Mouse (Mus musculus): ENCODE measurements around the gene Slc6a19. TPM values are rescaled to one million over a fixed set of nuclear protein-coding genes. Genes with fewer than 3 reads are reported as not detected.
"Not testable (repeated sequence)": the region's sequence is repeated elsewhere in the genome, so short reads cannot be mapped to it uniquely, and the experiment has no call there.

The Slc6a19 gene
- polyA plus RNA-seq, 1 experiment from 2014 or later, result 0.08 TPM

DNA sequence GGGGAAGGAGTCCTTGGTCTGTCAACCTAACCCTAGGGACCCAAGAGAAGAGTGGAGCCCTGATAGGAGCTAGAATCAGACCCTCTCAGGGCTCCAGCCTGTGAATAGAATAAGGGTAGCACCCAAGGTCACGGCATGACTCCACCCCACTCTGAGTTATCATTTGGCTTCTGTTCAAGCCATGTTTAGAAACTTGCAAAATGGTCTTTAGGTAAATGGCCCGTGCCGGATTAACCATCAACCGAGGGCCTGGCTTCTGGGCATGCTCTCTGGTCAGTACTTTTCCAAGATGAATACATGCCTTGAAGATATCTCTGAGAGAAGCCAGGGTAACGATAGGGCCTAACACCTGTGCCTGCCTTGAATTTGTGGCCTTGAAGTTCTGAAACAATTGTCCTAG, 6.6 kb upstream of the Slc6a19 start:
- WGBS, result 93% methylated on average over 5 of the region's 5 CpGs
- no peaks in the 10 kb centered on the region for H3K36me3 ChIP-seq (replicated peaks; ENCODE audit: control insufficient read depth, insufficient read depth, low read depth, low read length)
- no peaks in the 10 kb centered on the region for H3K9me3 ChIP-seq (replicated peaks; ENCODE audit: control insufficient read depth, low read length)
- no peaks in the 10 kb centered on the region for H3K27me3 ChIP-seq (ENCODE audit: control insufficient read depth, insufficient read depth, low read length)
- DNase-seq (ENCODE audit: low spot score), result no peak
- H3K4me1 ChIP-seq (ENCODE audit: control insufficient read depth, insufficient read depth, low read length), result no peaks in the 10 kb centered on the region
- ATAC-seq (replicated peaks; ENCODE audit: insufficient number of reproducible peaks, low FRiP score, low TSS enrichment, low read depth), result no peak
- no peak overlapping the region for H3K4me3 ChIP-seq (ENCODE audit: low read depth, low read length)
- H3K9ac ChIP-seq (replicated peaks; ENCODE audit: low read length), result no peak overlapping the region
- H3K27ac ChIP-seq (replicated peaks; ENCODE audit: low read depth, low read length), result no peak overlapping the region
- no peak overlapping the region for H3K4me2 ChIP-seq (ENCODE audit: low read depth, low read length)

DNA sequence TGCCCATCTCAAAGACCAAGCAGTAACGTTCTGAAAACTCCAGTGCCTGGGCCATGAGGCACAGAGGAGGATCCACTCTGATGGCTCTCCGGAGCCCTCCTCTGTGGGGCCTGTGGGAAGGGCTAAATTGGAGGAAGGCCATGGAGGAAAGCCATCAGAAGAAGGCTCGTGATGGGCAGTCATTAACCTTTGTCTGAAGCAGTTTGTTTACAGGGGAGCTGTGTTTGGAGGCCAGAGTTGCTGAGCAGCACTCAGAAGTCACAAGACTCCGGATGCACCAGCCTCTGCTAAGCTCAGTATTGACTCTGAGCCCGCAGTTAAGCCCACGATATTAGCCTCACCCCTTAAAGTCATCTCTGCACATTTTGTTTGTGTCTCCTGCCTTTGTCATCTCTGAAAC, 4.8 kb upstream of the Slc6a19 start:
- H3K9ac ChIP-seq (replicated peaks; ENCODE audit: low read length), result no peak overlapping the region
- WGBS, result 76% methylated on average over 6 of the region's 6 CpGs
- no peaks in the 10 kb centered on the region for H3K9me3 ChIP-seq (replicated peaks; ENCODE audit: control insufficient read depth, low read length)
- ATAC-seq (replicated peaks; ENCODE audit: insufficient number of reproducible peaks, low FRiP score, low TSS enrichment, low read depth), result no peak
- no peaks in the 10 kb centered on the region for H3K4me1 ChIP-seq (ENCODE audit: control insufficient read depth, insufficient read depth, low read length)
- H3K27me3 ChIP-seq (ENCODE audit: control insufficient read depth, insufficient read depth, low read length), result no peaks in the 10 kb centered on the region
- H3K4me3 ChIP-seq (ENCODE audit: low read depth, low read length), result no peak overlapping the region
- H3K27ac ChIP-seq (replicated peaks; ENCODE audit: low read depth, low read length), result no peak overlapping the region
- H3K4me2 ChIP-seq (ENCODE audit: low read depth, low read length), result no peak overlapping the region
- DNase-seq (ENCODE audit: low spot score), result no peak
- no peaks in the 10 kb centered on the region for H3K36me3 ChIP-seq (replicated peaks; ENCODE audit: control insufficient read depth, insufficient read depth, low read depth, low read length)

DNA sequence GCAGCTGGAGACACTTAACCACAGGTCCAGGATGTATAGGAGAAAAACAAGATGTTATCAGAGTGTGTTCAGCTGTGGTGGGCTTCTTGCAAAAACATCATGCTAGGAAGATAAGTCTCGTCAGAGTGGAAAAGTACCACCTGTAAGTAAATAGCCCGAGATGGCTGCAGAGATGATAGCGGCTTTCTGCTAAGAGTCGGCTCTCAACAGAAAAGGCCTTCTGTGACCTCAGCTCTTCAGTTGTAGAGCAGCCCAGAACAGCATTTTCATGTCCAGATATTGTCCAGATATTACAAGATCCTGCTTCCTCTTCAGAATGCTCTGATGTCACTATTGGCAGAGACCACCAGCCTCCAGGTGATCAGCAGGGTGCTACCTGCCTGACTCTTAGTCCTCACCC, 1.2 kb downstream of the Slc6a19 start:
- not testable (repeated sequence) for H3K9ac ChIP-seq (replicated peaks; ENCODE audit: low read length); H3K36me3 ChIP-seq (replicated peaks; ENCODE audit: control insufficient read depth, insufficient read depth, low read depth, low read length); H3K4me2 ChIP-seq (ENCODE audit: low read depth, low read length); H3K4me1 ChIP-seq (ENCODE audit: control insufficient read depth, insufficient read depth, low read length); ATAC-seq (replicated peaks; ENCODE audit: insufficient number of reproducible peaks, low FRiP score, low TSS enrichment, low read depth); H3K9me3 ChIP-seq (replicated peaks; ENCODE audit: control insufficient read depth, low read length); DNase-seq (ENCODE audit: low spot score); H3K27me3 ChIP-seq (ENCODE audit: control insufficient read depth, insufficient read depth, low read length); H3K27ac ChIP-seq (replicated peaks; ENCODE audit: low read depth, low read length); H3K4me3 ChIP-seq (ENCODE audit: low read depth, low read length)
- 75% methylated on average over 4 of the region's 4 CpGs for WGBS

DNA sequence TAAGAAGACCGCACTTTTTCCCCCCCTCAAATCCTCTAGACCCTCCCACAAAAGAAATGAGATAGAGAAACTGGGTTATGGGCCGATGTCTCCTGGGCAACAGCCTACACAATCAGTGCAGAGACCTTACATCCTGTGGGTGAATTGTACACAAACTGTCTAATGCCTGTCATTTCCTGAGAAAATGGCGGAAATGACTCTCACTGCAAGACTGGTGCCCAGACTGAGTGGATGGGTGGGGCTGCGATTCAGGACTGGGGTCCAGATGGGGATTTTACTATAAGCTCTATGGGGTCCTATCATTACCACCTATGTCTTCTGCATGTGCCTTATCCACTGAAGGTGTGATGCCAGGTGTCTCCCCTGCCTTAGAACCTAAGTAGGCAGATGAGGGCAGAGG, 1.9 kb downstream of the Slc6a19 start:
- Histone ChIP-seq H3K4me2 (ENCODE audit: low read depth, low read length) (no peak overlapping the region), H3K9ac (replicated peaks; ENCODE audit: low read length) (no peak overlapping the region), H3K4me1 (ENCODE audit: control insufficient read depth, insufficient read depth, low read length) (no peaks in the 10 kb centered on the region), H3K4me3 (ENCODE audit: low read depth, low read length) (no peak overlapping the region), H3K9me3 (replicated peaks; ENCODE audit: control insufficient read depth, low read length) (no peaks in the 10 kb centered on the region), H3K27me3 (ENCODE audit: control insufficient read depth, insufficient read depth, low read length) (no peaks in the 10 kb centered on the region), H3K27ac (replicated peaks; ENCODE audit: low read depth, low read length) (no peak overlapping the region), H3K36me3 (replicated peaks; ENCODE audit: control insufficient read depth, insufficient read depth, low read depth, low read length) (no peaks in the 10 kb centered on the region)
- DNase-seq (ENCODE audit: low spot score) (no peak), ATAC-seq (replicated peaks; ENCODE audit: insufficient number of reproducible peaks, low FRiP score, low TSS enrichment, low read depth) (no peak)
- 83% methylated on average over 4 of the region's 4 CpGs for WGBS

DNA sequence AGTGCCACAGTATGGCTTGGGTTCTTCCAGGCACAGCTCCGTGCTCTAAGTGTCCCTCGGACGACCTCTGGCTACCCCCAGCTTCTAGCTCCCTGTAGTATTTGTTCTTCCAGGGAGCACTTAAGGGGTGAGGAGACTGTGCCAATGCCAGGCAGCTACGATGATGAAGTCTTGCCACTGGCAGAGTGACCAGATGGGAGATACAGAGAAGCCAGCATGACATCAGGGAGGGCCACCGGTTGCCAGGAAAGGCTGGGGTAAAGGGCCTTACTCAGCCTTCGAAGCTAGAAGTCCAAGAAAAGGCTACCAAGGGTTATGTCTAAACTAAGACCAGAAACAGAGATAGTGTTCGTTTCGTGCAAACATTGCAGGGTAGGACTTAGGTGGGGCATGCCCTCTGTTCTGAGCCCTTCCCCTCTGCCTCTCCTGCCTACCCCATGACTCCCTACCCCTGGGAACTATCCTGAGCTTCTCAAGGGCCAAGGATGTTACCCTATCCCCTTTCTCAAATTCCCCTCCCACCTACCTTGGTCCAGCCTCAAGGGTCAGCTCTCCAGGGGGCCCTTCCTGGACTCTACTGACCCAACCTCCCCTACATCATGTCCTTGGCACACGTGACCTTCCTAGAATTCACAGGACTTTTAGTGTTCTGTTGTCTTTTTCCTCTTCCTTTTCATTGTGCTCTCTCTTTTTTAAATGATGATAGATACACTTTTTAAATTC, 3.3 kb downstream of the Slc6a19 start:
- Histone ChIP-seq H3K27me3 (ENCODE audit: control insufficient read depth, insufficient read depth, low read length) (no peaks in the 10 kb centered on the region), H3K4me2 (ENCODE audit: low read depth, low read length) (no peak overlapping the region), H3K9ac (replicated peaks; ENCODE audit: low read length) (no peak overlapping the region), H3K4me1 (ENCODE audit: control insufficient read depth, insufficient read depth, low read length) (no peaks in the 10 kb centered on the region), H3K27ac (replicated peaks; ENCODE audit: low read depth, low read length) (no peak overlapping the region), H3K4me3 (ENCODE audit: low read depth, low read length) (no peak overlapping the region), H3K36me3 (replicated peaks; ENCODE audit: control insufficient read depth, insufficient read depth, low read depth, low read length) (no peaks in the 10 kb centered on the region), H3K9me3 (replicated peaks; ENCODE audit: control insufficient read depth, low read length) (no peaks in the 10 kb centered on the region)
- WGBS, result 78% methylated on average over 9 of the region's 9 CpGs
- DNase-seq (ENCODE audit: low spot score), result no peak
- no peak for ATAC-seq (replicated peaks; ENCODE audit: insufficient number of reproducible peaks, low FRiP score, low TSS enrichment, low read depth)

DNA sequence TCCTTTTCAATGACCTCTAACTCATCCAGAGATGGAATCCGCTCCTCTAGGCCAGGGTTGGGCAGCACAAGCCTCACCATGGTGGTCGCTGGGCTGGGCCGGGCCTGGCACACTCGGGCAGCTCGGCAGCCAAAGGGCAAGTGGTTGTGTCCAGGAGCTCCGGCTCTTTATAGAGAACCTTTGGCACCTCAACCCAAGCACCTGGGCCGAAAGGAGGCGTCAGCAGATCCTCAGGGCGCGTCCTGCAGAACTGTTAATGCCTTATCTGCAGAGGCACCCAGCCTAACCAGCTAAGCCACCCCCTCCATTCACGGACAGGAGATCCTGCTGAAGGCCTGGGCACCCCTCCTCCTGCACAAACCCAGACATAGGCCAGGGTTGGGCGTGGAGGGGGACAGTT, 4.1 kb downstream of the Slc6a19 start:
- Histone ChIP-seq H3K27ac (replicated peaks; ENCODE audit: low read depth, low read length) (no peak overlapping the region), H3K4me1 (ENCODE audit: control insufficient read depth, insufficient read depth, low read length) (no peaks in the 10 kb centered on the region), H3K9ac (replicated peaks; ENCODE audit: low read length) (no peak overlapping the region), H3K9me3 (replicated peaks; ENCODE audit: control insufficient read depth, low read length) (no peaks in the 10 kb centered on the region), H3K27me3 (ENCODE audit: control insufficient read depth, insufficient read depth, low read length) (no peaks in the 10 kb centered on the region), H3K4me3 (ENCODE audit: low read depth, low read length) (no peak overlapping the region), H3K36me3 (replicated peaks; ENCODE audit: control insufficient read depth, insufficient read depth, low read depth, low read length) (no peaks in the 10 kb centered on the region), H3K4me2 (ENCODE audit: low read depth, low read length) (no peak overlapping the region)
- WGBS, result 88% methylated on average over 12 of the region's 12 CpGs
- ATAC-seq (replicated peaks; ENCODE audit: insufficient number of reproducible peaks, low FRiP score, low TSS enrichment, low read depth) (no peak), DNase-seq (ENCODE audit: low spot score) (no peak)

DNA sequence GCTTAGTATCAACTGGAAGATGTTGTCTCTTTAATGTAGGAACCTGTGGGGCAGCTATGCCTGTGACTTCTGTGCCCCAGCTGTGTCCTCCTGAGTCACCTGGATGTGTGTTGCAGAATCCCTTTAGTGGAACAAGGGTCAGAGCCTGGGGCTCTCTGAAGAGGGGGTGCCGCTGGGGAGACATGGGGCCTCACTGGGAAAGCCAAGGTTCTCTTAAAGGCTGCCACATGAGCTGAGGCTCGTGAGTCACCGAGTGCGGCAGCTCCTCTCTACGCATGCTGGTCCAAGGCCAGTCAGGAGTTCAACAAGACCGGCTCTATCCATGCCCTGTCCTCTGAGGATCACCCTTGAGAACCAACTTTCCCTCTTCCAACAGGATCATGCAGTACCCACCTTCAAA, 5.0 kb downstream of the Slc6a19 start:
- ATAC-seq (replicated peaks; ENCODE audit: insufficient number of reproducible peaks, low FRiP score, low TSS enrichment, low read depth) (no peak), DNase-seq (ENCODE audit: low spot score) (no peak)
- Histone ChIP-seq H3K4me3 (ENCODE audit: low read depth, low read length) (no peak overlapping the region), H3K36me3 (replicated peaks; ENCODE audit: control insufficient read depth, insufficient read depth, low read depth, low read length) (no peaks in the 10 kb centered on the region), H3K27me3 (ENCODE audit: control insufficient read depth, insufficient read depth, low read length) (no peaks in the 10 kb centered on the region), H3K27ac (replicated peaks; ENCODE audit: low read depth, low read length) (no peak overlapping the region), H3K9ac (replicated peaks; ENCODE audit: low read length) (no peak overlapping the region), H3K4me2 (ENCODE audit: low read depth, low read length) (no peak overlapping the region), H3K4me1 (ENCODE audit: control insufficient read depth, insufficient read depth, low read length) (no peaks in the 10 kb centered on the region), H3K9me3 (replicated peaks; ENCODE audit: control insufficient read depth, low read length) (no peaks in the 10 kb centered on the region)
- WGBS, result 95% methylated on average over 6 of the region's 6 CpGs

DNA sequence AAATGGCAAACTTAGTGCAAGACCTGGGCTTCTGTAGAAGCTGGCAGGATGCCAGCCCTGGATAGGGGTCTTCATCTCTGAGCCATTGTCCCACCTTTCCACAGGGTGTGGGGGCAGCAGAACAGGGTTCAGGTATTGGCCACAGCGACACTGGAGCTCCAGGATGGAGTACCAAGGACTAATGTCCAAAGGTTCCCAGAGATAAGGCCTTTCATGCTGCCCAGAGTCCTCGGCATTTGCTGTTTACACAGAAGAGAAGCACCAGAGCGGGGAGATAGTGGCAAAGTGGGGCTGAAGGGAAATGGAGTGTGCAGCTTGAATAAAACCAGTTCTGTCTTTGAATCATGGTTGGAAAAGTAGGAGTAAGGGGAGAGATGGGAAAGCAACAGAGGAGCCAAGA, 8.1 kb downstream of the Slc6a19 start:
- 91% methylated on average over 3 of the region's 3 CpGs for whole genome bisulfite sequencing
- no peak overlapping the region for H3K4me3 ChIP-seq (ENCODE audit: low read depth, low read length)
- H3K4me1 ChIP-seq (ENCODE audit: control insufficient read depth, insufficient read depth, low read length), result no peaks in the 10 kb centered on the region
- H3K9ac ChIP-seq (replicated peaks; ENCODE audit: low read length), result no peak overlapping the region
- no peaks in the 10 kb centered on the region for H3K9me3 ChIP-seq (replicated peaks; ENCODE audit: control insufficient read depth, low read length)
- no peaks in the 10 kb centered on the region for H3K36me3 ChIP-seq (replicated peaks; ENCODE audit: control insufficient read depth, insufficient read depth, low read depth, low read length)
- no peaks in the 10 kb centered on the region for H3K27me3 ChIP-seq (ENCODE audit: control insufficient read depth, insufficient read depth, low read length)
- no peak for ATAC-seq (replicated peaks; ENCODE audit: insufficient number of reproducible peaks, low FRiP score, low TSS enrichment, low read depth)
- no peak overlapping the region for H3K4me2 ChIP-seq (ENCODE audit: low read depth, low read length)
- H3K27ac ChIP-seq (replicated peaks; ENCODE audit: low read depth, low read length), result no peak overlapping the region
- DNase-seq (ENCODE audit: low spot score), result no peak
